Mouse (Mus musculus) kidney, adult 2 months (tissue): Measurements from ENCODE around the gene Magi2.

ENCODE experiments used
- CTCF ChIP-seq: fragments of 200-500 bp; conservative IDR thresholded peaks from 2 replicates; pipeline ENCODE4 v1.5.1; 2011; ENCODE audit warnings: low read depth, mild to moderate bottlenecking, control low read depth, low read length, moderate library complexity, mixed read lengths; ENCODE audit not compliant: insufficient read depth, insufficient read length
- POLR2A ChIP-seq: fragments of 200-500 bp; IDR thresholded peaks from one replicate; pipeline ENCODE4 v1.6.1; 2011; ENCODE audit warnings: low read depth, low read length, control low read depth

DNA sequence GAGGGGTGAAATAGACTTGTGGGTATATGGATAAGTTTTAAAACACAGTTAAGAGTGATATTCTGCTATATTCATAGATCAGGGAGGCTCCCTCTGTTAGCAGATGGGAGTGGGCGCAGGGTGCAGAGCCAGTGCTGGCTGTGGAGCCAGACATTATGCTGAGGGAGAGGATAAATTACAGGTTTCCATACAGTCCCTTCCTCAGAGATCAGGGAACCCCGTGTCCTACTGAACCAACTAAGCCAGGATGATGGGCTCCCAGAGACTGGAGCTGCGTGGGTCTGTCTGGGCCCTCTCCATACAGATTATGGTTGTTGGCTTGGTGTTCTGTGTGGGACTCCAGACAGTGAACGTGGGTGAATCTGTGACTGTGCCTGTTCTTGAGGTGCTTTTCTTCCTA lies 643.6 kb downstream of the Magi2 start:
- TF ChIP-seq POLR2A = no peak
- TF ChIP-seq CTCF = no peak
